Mouse (Mus musculus) left cerebral cortex, postnatal 14 days (tissue): ENCODE measurements around the gene Shroom2. TPM values are rescaled to one million over a fixed set of nuclear protein-coding genes. Genes with fewer than 3 reads are reported as not detected.

ENCODE experiments used
- DNase-seq, 2 experiments: peaks; one replicate each; pipeline ENCODE4 v3.0.0; 2021 to 2022; ENCODE audit warnings: low spot score in 2 of 2, mixed read lengths in 1 of 2
- intact Hi-C: fragments of 180-260 bp; cut with DNase I; formaldehyde crosslinking; loops from one replicate; pipeline ENCODE4 v1.15.1; 2025
- total RNA-seq, 2 experiments: library from RNA; stranded (reverse); gene quantifications; 2 replicates each; pipeline ENCODE4 v1.2.3; 2021

Shroom2 gene
- total RNA-seq, 2 experiments from 2014 or later: 137 to 144 TPM

DNA sequence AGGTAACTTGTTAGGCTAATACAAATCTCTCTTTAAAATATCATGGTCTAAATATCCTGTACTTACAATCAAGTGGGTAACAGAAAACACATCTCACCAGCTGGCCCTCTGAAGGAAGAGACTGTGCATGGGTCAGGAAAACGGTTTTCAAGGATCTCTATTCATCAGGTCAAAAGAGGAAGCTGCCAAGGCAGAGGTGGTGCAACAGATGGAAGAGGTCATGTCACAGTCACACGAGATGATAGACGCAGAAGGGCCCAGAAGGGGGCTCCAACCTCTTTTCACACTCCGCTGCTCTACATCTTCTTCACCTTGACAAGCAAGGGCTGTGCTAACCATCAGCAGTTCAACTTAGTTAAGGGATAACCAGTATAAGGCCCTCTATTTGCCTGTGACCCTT is 60.9 kb downstream of the Shroom2 start:
- intact Hi-C loops: loop anchor here (5.0 kb wide), 1 partner anchor 109 kb away; no protein-coding TSS in a partner anchor
- DNase-seq: no peak

DNA sequence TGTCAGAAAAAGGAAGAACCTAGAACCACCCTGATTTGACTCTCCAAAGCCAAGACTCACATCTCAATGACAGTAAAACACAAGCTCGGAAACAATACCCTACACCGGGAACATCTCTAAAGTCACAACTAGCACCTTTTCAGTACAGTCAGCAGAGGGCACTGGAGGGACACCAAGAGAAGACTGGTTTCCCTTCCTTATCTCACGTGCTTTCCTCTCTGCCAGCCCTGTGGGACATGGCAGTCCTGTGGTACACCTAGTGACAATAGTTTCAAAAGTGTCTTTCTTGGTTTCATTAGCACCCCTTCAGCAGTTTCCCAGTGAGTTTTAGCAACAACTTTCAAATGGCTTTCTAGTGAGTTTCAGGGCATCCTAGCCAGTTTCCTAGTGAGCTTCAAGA is 63.9 kb downstream of the Shroom2 start:
- intact Hi-C loops: loop anchor here (1.0 to 5.0 kb wide), 2 partner anchors 112 to 130 kb away; no protein-coding TSS in a partner anchor
- peak; percentile 30 for DNase-seq

DNA sequence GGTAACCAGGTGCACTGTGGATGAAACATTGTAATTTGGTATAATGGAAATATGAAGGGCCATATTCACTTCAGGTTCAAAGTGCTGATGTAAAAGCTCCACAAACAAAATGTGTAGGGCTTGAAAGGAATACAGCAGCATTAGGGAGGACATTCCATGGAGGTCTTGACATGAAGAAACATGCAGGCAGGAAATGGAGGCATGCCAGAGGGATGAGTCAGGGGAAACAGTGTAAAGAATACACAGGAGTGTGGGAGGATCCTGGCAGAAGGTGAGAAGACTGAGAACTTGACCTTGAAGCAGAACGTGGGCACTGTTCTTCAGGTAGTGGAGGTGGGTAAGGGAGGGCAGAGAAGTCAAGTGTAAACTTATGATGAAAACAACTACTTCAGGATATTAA is 65.6 kb downstream of the Shroom2 start:
- no peak for DNase-seq
- intact Hi-C loops: no loop called here

DNA sequence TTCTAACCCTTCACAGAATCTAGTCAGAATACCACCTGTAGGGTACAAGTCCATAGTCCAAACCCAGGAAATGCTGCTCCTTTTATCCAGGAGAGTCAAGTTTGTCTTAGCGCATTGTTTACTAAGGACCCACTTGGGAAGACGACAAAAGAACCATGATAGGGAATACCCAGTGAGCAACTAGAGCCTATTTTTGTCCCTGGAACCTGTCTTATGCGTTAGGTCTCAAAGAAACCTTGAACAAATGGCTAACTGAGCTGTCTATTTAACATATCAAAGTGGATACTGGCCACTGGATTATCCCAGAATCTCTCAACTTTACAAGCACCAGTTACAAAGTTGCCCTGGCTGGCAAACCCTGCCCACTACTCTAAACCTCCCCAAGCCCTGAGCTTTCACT is 67.6 kb downstream of the Shroom2 start:
- intact Hi-C loops: no loop called here

DNA sequence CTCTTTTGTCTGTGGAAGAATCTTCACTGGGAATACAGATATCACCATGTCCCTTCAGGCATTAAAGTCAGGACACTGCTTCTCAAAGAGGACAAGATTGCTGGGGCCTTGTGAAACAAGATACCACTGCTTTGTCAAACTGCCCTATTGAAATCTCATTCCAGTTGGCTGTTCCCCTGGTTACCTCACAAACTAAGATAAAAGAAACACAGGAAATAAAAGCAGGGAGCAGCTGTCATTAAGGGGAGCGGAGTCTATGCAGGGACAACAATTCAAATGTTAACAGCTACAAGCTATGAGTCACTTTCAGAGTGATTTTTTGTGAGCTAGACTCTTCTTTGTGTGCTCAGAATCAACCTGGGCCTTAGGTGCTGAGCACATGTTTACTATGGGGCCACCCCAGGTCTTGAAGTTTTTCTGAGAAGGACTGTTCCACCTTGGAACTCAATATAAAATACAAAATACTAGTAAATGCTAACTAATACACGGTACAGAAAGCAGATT is 78.4 kb downstream of the Shroom2 start:
- intact Hi-C loops: no loop called here
- DNase-seq: no peak

More for the DNA sequence above, 67.6 kb downstream of the Shroom2 start:
- no peak for DNase-seq

DNA sequence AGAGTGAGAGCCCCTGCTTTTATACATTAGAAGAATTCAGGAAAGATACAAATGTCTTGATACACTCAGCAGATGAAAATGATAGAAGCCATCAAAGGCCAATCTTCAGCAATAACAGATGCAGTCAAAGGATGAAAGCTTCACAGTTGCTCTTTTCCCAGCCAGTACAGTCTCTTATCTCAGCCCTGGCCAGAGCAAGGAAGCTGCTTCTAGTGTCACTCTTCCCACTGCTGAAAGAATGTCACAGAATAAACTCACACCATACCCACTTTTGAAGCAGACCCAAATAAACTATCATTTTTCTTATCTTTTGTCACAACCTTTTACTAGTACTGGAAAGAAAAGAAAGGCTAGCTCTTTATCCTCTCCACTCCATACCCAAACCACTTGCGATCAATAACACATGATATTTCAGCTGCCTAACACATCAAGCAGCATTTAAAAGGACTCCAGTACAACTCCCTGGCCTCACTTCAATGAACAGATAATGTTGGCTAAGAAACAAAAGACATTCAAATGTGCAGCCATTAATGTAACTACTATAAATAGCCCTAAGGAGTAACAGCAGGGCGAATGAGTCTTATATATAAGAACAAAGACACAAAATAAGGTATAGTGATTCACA is 90.0 kb downstream of the Shroom2 start:
- intact Hi-C loops: no loop called here
- DNase-seq: no peak

DNA sequence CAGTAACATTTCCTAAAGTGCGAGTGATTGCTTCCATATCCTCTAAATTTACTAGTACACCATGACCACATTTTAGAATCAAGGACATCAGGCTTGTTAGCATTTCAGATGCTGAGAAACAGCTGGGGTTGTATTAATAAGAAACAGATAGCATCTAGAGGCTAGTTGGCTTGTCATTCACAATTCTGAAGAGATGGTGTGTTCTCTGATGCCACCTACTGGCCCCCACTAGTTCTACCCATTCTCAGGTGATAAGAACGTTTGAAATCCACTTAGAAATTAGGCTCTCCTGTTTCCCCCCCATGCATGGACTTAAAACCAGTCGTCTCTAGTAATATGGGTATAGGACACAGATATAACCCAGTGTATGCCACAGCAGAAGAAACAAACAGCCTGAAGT is 92.9 kb downstream of the Shroom2 start:
- DNase-seq: peak; percentile 37 to 47
- intact Hi-C loops: loop anchor here (2.0 kb wide), 1 partner anchor 58 kb away; no protein-coding TSS in a partner anchor

DNA sequence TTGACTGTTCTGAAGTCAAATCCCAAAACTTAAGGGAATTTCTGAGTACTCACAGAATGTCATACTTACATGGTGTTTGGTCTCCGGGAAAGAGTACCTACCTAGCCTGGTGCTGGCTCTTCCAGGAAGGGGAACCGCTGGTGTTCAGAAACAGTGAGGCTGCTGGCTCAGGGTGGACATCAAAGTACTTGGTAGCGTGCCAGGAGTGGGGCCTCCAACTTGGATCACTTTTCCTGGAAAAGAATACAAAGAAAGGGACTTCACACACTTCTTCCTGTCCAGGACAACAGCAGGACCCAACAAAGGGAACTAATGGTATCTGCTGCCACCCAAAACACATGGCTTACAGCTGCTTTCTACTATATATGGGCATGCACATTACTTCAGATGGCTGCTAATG is 95.8 kb downstream of the Shroom2 start:
- intact Hi-C loops: no loop called here

DNA sequence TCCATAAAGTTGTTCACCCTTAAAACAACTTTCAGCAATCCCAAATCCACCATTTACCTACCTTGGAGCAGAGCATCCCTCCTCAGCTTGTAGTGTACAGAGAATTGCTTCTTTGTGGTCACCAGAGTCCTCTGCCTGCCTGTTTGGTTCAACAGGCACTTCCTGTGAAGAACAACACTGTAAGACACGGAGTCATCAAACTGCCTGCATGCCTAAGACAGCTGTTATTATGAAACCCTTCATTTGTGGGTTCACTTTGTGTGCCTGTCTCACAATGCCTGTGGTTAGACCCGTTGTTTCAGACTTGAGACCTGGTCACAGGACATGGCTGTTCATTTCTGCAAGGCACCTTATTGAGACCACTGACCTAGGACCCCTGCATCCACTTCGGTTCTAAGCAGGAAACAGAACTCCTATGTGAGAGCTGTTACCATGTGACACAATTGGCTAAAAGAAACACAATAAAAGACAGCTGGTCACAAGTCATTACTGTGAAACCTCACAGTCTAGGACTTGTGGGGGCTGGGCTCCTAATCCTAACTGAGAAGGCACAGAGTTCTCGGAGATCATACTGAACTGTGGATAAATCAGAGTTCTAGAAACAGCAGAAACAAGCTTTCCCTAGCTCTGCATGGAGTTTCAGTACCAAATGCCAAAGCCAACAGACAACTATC is 111.8 kb downstream of the Shroom2 start:
- intact Hi-C loops: no loop called here
- DNase-seq: no peak

More for the DNA sequence above, 95.8 kb downstream of the Shroom2 start:
- no peak for DNase-seq

DNA sequence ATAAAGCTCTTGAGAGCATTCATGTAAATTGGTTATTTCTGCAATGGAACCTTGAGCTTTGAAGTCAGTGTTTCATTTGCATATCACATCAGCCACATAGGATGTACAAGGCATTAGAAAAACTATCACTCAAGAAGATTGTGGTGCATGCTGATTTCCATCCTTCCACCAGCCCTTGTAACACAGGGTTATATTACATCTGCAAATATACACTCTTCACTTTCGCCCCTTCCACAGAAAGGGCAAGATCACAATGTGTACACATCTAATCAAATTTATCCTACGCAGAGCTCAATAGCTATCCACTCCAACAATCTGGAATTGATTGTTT is 112.7 kb downstream of the Shroom2 start:
- intact Hi-C loops: no loop called here
- no peak for DNase-seq

DNA sequence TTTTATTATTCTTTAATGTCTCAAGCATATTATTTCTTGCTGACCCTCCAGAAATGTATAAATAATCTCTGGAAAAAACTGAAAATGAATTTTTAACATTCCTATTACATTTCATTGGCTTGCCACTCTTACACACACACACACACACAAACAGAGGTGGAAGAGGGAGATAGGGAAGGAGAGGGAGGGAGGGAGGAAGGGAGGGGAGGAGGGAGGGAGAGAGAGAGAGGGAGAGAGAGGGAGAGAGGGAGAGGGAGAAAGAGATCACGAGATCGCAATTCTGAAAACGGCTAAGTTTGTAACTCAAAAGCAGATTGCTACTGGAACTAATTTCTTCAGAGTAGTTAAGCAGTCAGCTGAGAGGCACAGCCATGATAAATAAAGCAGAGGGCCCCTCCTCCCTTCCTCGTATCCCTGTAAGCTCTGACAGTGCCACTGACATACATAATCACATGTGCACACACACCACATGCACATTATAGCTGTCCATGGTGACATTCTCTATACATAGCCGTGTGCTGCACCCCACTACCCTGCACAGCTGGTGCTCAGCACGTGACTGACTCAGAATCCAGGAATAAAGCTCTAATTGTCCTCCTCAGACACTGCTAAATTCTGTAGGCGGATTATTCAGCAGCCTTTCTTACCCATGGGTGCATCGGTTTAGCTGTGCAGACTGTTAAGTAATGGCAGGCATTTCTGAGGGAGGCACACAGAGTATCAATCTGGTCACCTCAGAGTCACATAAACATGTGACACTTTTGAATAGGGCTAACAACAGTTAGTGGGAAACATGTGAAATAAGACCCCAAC is 113.3 kb downstream of the Shroom2 start:
- intact Hi-C loops: no loop called here
- DNase-seq: peak; percentile 34 to 77

DNA sequence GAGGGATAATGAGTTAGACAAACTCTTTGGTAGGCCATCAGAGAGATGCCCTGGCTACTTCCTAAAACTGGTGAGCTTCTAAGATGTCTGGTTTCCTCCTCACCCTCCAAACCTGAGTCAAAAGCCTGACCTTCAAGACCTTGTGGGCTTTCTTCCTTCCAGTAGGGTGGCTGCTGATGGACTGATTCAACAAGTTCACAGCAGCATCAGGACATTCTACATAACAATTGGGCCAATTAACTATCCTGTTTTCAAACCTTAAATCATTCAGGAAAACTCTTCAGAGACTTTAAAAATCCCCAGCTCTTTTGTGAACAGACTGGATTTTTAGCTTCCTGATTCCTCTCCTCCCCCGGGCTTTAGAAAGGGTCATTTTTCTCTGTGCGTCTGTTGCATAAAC is 116.6 kb downstream of the Shroom2 start:
- DNase-seq: no peak
- intact Hi-C loops: no loop called here

DNA sequence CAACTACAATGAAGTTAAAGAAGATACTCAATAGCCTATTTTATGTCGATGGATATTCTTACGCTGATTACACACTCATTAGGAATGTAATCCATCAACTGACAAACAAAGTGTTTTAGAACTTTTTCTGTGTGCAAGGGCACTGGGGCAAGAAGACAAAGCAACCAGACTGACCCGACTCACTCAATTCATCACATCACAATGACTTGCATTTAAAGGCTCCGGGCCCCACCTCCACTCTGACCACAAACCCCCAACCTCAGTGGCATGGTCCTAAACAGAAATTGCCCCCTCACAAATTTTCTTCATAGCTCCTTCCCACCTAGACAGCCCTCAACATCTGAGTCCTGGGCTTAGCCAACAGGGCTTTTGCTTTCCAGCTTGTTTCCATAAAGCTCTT is 124.4 kb downstream of the Shroom2 start:
- DNase-seq: no peak
- intact Hi-C loops: no loop called here

DNA sequence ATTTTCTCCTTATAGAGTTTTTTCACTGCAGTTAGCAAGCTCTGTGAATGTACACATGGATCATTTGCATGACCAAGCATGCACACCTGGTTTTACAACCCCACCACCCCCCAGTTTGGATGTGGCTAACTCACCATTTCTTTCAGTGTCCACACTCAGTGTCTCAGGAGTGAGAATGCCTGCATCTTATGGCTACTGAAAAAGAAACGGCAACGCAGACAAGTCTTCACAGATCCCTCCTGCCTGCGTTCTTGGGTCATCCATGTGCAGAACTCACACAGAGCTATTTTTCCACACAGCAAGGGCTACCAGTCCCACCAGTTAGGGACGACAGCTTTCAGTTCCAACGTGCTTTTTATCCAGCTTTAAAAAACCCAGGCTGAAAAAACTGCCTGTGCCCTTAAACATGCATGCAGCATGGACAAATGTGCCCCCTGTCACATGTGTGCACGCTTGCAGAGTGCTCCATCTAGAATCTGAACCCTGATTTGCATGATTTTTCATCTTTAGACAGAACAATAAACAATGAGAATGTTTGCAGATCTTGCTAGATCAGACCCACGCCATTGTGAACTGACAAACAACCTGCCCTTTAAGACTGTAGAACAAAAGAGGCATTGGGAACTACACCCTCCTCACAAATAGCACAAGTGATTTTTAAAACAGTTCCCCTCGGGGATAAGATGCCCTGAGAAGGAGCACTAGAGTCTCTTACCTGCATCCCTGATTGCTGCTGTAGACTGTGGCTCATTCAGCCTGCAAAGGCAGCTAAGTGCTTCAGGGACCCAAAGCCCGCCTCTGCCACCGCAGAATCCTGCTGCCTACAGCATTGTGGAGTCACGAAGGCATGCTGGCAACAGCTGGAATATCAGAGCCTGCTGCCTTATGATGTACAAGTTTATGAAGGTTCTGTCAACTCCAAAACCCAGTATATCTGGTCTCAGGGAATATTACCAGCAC is 125.3 kb downstream of the Shroom2 start:
- intact Hi-C loops: no loop called here

DNA sequence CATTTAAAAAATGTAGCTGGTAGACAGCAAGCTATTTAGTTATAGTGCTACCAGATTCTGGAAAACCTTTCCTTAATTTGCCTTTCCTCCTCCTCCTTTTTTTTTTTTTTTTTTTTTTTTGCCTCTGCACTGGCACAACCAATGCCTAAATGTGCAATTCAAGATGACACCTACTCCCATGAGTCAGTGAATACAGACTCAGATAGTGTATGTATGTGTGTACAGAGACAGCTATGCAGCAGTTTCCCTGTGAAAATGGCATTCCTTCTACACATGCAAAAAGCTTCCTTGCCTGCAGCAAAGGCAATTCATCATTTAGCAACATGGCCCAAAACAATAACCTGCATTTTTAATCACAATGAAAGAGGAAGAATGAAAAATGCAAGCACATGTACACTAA is 126.1 kb downstream of the Shroom2 start:
- intact Hi-C loops: no loop called here

More for the DNA sequence above, 125.3 kb downstream of the Shroom2 start:
- DNase-seq: peak; percentile 26 to 45

DNA sequence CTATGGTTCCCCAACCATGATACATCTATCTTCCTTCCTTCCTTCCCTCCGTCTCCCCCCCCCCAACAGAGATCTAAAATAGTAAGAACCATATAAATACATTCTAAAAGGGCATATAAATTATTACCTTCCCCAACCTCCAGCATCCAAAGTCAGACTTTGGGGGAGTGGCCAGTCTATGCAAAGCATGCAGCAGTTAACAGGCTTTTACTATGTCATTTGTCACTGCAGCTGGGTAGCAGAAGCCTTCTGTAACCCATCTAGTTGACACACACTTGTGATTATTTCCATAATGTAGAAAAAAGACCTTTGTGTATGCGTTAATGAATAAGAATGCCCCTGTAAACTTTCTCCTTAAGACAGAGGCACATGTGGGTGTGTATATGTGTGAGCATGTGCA is 126.6 kb downstream of the Shroom2 start:
- no peak for DNase-seq
- intact Hi-C loops: no loop called here

More for the DNA sequence above, 126.1 kb downstream of the Shroom2 start:
- peak in 1 of 2 experiments; percentile 15 for DNase-seq

DNA sequence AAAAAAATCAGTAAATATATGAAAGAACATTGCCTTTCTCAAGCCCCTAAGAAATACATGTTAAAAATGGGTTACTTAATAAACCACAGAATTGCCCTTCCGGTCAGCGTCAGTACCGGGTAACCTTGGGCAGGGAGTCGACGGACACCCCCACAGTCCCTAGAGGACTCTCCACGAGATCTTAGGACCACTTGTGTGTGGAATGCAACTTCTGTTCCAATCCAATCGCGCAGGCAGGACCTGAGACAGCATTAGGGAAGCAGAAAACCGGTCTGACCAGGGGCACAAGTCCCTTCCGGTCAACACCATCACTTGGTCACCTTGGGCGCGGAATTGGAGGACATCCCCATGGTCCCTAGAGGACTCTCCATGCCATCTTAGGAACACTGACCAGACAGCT is 133.9 kb downstream of the Shroom2 start:
- DNase-seq: no peak
- intact Hi-C loops: no loop called here

DNA sequence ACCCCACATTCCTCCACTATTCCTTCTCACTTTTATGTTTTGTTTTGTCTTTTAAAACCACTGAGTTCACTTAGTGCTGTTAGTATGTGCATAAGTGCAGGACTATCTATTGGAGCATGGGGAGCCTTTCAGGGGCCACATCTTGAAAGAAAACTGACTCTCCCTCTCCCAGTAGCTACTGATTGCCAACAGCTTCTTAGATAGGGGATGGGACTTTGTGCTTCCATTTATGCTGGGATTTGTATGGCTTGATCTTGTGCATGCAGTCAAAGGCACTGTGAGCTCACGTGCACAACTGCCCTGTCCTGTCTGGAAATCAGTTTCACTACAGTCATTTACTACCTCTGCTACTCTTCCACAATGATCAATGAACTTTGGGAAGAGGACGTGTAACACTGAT is 147.9 kb downstream of the Shroom2 start:
- intact Hi-C loops: no loop called here
- no peak for DNase-seq

DNA sequence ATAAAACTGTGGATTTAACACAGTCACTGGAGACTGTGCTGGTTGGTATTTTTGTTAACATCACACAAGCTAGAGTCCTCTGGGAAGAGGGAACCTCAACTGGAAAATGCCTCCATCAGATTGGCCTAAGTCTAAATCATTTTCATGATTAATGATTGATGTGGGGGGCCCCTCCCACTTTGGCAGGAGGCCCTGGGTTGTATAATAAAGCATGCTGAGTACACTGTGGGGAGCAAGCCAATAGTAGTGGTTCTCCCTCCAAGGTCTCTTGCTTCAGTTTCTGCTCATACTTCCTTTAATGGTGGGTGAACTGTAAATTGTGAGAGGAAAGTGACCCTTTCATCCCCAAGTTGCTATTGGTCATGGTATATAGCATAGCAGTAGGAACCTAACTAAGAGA is 148.3 kb downstream of the Shroom2 start:
- intact Hi-C loops: no loop called here
- DNase-seq: no peak
